Mouse (Mus musculus) thymus, adult 2 months (tissue): ENCODE data around the gene Lingo2.

Experiments used
- CTCF ChIP-seq: fragments of 200-500 bp; IDR thresholded peaks from 2 replicates; pipeline ENCODE4 v1.5.1; 2012; ENCODE audit warnings: mild to moderate bottlenecking, control low read depth, low read length, moderate library complexity, borderline replicate concordance; ENCODE audit not compliant: control insufficient read depth, poor library complexity, insufficient read depth; ENCODE audit errors: extremely low read depth
- POLR2A ChIP-seq: fragments of 200-500 bp; IDR thresholded peaks from 2 replicates; pipeline ENCODE4 v1.6.1; 2012; ENCODE audit warnings: mild to moderate bottlenecking, low read length, control low read depth, moderate library complexity; ENCODE audit not compliant: control insufficient read depth, poor library complexity, insufficient read depth; ENCODE audit errors: extremely low read depth

GRCm38 (mm10) chr4:36821914-36822313 lies 129.6 kb downstream of the Lingo2 start:
- TF ChIP-seq CTCF (no peak), POLR2A (no peak)
